Mouse (Mus musculus) ES-Bruce4 (cell line): ENCODE measurements around the gene Hist1h4c.
"Not testable (repeated sequence)": the region's sequence is repeated elsewhere in the genome, so short reads cannot be mapped to it uniquely, and the experiment has no call there.

Experiments
- CTCF ChIP-seq: IDR thresholded peaks from one replicate; pipeline ENCODE4 v1.8.1; 2011; ENCODE audit warnings: low read depth, low read length
- EP300 ChIP-seq: IDR thresholded peaks from 2 replicates; pipeline ENCODE4 v1.6.1; 2011; ENCODE audit warnings: low read depth, low read length; ENCODE audit not compliant: insufficient read depth
- POLR2A ChIP-seq: IDR thresholded peaks from one replicate; pipeline ENCODE4 v1.8.1; 2011; ENCODE audit warnings: low read length; ENCODE audit not compliant: insufficient read depth

DNA sequence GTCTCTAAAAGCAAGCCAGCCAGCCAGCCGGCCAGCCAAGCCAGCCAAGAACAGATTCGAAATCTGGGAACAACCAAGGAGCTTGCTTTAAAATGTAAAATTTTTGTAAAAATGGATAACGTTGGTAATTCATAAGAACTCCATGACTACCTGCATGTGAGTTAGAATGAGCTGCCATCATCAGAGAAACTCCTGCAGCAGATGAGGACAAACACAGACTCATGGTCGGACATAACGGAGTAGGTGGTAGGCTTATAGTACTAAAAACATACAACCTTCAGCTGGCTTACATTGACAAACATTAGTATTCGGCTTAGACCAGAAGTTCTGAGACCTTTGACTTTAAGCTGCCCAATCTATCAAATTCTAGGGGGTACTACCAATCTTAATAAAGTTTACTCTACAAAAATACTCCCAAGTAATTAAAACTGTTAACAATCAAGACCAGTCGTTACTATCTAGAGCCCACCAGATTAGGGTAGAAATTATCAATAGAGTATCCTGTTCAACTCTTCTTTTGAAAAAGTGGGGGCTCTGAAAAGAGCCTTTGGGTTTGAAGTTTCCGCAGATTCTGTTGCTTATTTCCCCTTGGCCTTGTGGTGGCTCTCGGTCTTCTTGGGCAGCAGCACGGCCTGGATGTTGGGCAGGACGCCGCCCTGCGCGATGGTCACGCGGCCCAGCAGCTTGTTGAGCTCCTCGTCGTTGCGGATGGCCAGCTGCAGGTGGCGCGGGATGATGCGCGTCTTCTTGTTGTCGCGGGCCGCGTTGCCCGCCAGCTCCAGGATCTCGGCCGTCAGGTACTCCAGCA is 15.1 kb downstream of the Hist1h4c start:
- not testable (repeated sequence) for TF ChIP-seq EP300, POLR2A, CTCF
